In the genomic region with DNA sequence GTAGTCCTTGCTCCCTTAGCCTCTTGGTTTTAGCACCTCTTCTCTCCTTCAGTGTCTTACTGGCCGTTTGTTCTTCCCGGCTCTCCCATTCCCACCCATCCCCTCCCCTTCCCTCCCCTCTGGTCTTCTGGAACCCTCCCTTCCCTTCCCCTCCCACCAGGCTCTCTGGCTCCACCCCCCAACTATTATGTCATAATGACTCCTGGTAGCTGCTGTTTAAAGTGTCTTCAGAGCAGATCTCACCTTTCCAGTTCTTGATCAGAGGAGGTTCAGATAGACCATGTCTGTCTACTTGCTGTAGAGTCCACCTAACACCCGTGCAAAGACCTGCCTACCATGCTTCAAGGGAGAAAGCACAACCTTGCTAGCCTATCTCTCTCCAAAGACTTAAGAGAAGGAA, we compare ENCODE assay signal across 20 mouse cellular contexts. TPM values are rescaled to one million over a fixed set of nuclear protein-coding genes. Genes with fewer than 3 reads are reported as not detected.
DNase-seq lines count a peak whose midpoint lies in the region; TF ChIP-seq lines count a peak whose summit lies in the region.
"Had no signal": no experiment of that assay in that cellular context is flagged by ENCODE, and none has a peak within 500 bp of the region (broad histone marks: within the 10 kb centered on the region; RNA-seq: fewer than 3 reads in every experiment).

A gene (minus strand): TSS at position 101 of the 400 bp plus-strand sequence.

- no peaks in the 10 kb centered on the region for H3K27me3 ChIP-seq in testis, adult 2 months (ENCODE audit: control insufficient read depth, insufficient read depth, low read length)
- H3K27me3 ChIP-seq: CH12.LX had no signal

- no peak for TF ChIP-seq CTCF in testis, adult 2 months (IDR thresholded peaks at IDR 0.05; ENCODE audit: control insufficient read depth, insufficient read depth, insufficient replicate concordance, low read depth, low read length)

- H3K4me3 ChIP-seq in testis, adult 2 months (ENCODE audit: control insufficient read depth, low read depth, low read length), result peak within 1 kb of the TSS; percentile 80

- no peaks in the 10 kb centered on the region for H3K36me3 ChIP-seq in testis, adult 2 months (ENCODE audit: control insufficient read depth, insufficient read depth, low read length)
- H3K36me3 ChIP-seq: G1E had no signal

- TF ChIP-seq POLR2A in testis, adult 2 months (IDR thresholded peaks at IDR 0.05; ENCODE audit: control insufficient read depth, low read depth, low read length), result no peak

- no peak for DNase-seq in testis, postnatal 10 days (ENCODE audit: low spot score)
- DNase-seq: adrenal gland, adult 2 months; adrenal gland, adult 8-10 months; adrenal gland, postnatal 10 days; adrenal gland, postnatal 14 days; adrenal gland, postnatal 25 days; adrenal gland, postnatal 36 days; B cell, adult 2 months; cerebellum, adult 11 months; cerebellum, adult 11-12 months; cerebellum, adult 18-20 months; cerebellum, adult 2 months had no signal

- peak within 1 kb of the TSS; percentile 66 for H3K27ac ChIP-seq in testis, adult 2 months (ENCODE audit: control insufficient read depth, insufficient read depth, low read depth, low read length)

- H3K4me1 ChIP-seq in testis, adult 2 months (ENCODE audit: control insufficient read depth, insufficient read depth, low read length), result no peaks in the 10 kb centered on the region

RNA-seq across cellular contexts. Expression of the gene that starts here (rescaled TPM):
- 40.2 and 53.3 TPM in 2 replicates for polyA plus RNA-seq in testis, adult 2 months (2012; rRNA removed)
- polyA plus RNA-seq: activated CD4-positive, CD25-positive, alpha-beta regulatory T cell, adult 4 months; adrenal gland, adult 2 months; brain, embryonic 14.5 days; C2C12; CD4-positive, CD25-positive, alpha-beta regulatory T cell, adult 4 months; cerebellum, adult 2 months; G1E; Patski had no signal
